24 mouse cellular contexts compared by ENCODE assay signal in genomic region chr12:109966776-109967175, GRCm38 (mm10).
"Had no signal": no experiment of that assay in that cellular context is flagged by ENCODE, and none has a peak within 500 bp of the region (broad histone marks: within the 10 kb centered on the region; RNA-seq: fewer than 3 reads in every experiment).

No protein-coding gene starts in this region.

- H3K27me3 ChIP-seq: intestine, embryonic 15.5 days had no signal

- H3K27ac ChIP-seq: gastrocnemius, adult 2 months; heart, embryonic 10.5 days; hindbrain, embryonic 10.5 days; hindbrain, embryonic 12.5 days; hindbrain, embryonic 14.5 days; intestine, embryonic 15.5 days; layer of hippocampus, adult 2 months; left cerebral cortex, adult 2 months; limb, embryonic 10.5 days; limb, embryonic 12.5 days had no signal

- H3K4me3 ChIP-seq: gastrocnemius, adult 2 months; heart, embryonic 10.5 days; heart, embryonic 12.5 days; hindbrain, embryonic 10.5 days; hindbrain, embryonic 12.5 days; intestine, embryonic 15.5 days; layer of hippocampus, adult 2 months; left cerebral cortex, adult 2 months; limb, embryonic 10.5 days; limb, embryonic 12.5 days had no signal

- H3K36me3 ChIP-seq: heart, embryonic 10.5 days; heart, embryonic 12.5 days; hindbrain, embryonic 10.5 days; hindbrain, embryonic 12.5 days; intestine, embryonic 15.5 days; limb, embryonic 10.5 days; limb, embryonic 12.5 days had no signal

- H3K4me2 ChIP-seq: heart, embryonic 12.5 days; hindbrain, embryonic 12.5 days; hindbrain, embryonic 14.5 days; intestine, embryonic 15.5 days; limb, embryonic 12.5 days had no signal

- H3K9ac ChIP-seq: heart, embryonic 12.5 days; hindbrain, embryonic 12.5 days; hindbrain, embryonic 14.5 days; intestine, embryonic 15.5 days; limb, embryonic 12.5 days had no signal

- H3K9me3 ChIP-seq: heart, embryonic 10.5 days; heart, embryonic 12.5 days; hindbrain, embryonic 10.5 days; hindbrain, embryonic 12.5 days; intestine, embryonic 15.5 days; limb, embryonic 10.5 days; limb, embryonic 12.5 days had no signal

- H3K4me1 ChIP-seq: heart, embryonic 10.5 days; heart, embryonic 12.5 days; hindbrain, embryonic 12.5 days; intestine, embryonic 15.5 days; limb, embryonic 12.5 days had no signal

- DNase-seq: gastrocnemius, adult 2 months; gastrocnemius, postnatal 10 days; gastrocnemius, postnatal 25 days; heart, postnatal 10 days; heart, postnatal 4 days; kidney, adult 18-20 months; kidney, adult 8-10 months; kidney, postnatal 10 days; kidney, postnatal 25 days; kidney, postnatal 4 days; liver had no signal

- ATAC-seq: hindbrain, embryonic 16.5 days; inflammation-experienced regulatory T-cells, adult 6 months; intestine, embryonic 15.5 days; intestine, postnatal 0 days had no signal
